Mouse (Mus musculus): ENCODE measurements at regions not wholly inside any gene's neighbourhood (a gene's known extent, or its start where the extent isn't known, plus 50 kb on each side); places are given as distances from the start of the nearest gene placed in this dataset.

DNA sequence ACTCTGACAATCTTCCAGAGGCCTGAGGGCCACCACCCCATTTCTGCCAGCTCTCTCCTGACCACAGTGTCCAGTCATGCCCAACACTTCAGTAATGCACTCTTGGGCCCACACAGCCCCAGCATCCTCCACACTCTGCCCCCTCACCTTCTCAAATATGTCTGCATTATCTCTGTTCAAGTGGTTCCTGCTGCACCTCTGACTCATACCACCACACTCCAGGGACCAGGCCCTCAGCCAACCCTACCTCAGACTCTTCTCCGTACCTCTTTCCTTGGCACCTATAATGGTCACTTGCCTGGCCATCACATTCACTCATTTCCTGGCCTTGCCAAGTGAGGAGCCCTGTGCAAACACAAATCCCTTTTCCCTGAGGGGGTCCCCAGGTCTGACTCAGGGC is 109.6 kb upstream of the Dio3 start:
- Histone ChIP-seq H3K9me3 (no peaks in the 10 kb centered on the region), H3K27ac (no peak overlapping the region), H3K36me3 (no peaks in the 10 kb centered on the region), H3K4me3 (no peak overlapping the region), H3K27me3 (ENCODE audit: insufficient read depth, poor library complexity, severe bottlenecking) (peaks cover 37% of the 10 kb centered on the region), H3K4me1 (no peaks in the 10 kb centered on the region)
- DNase-seq (ENCODE audit: low spot score) = no peak
- 88% methylated on average over 1 of the region's 1 CpGs for WGBS

- H3K4me3 ChIP-seq = no peak overlapping the region
- 81% methylated on average over 8 of the region's 8 CpGs for WGBS
- DNase-seq (ENCODE audit: low spot score) = no peak
- no peaks in the 10 kb centered on the region for H3K36me3 ChIP-seq
- H3K4me1 ChIP-seq = no peaks in the 10 kb centered on the region
- no peaks in the 10 kb centered on the region for H3K9me3 ChIP-seq
- H3K27ac ChIP-seq = no peak overlapping the region
- H3K27me3 ChIP-seq (ENCODE audit: insufficient read depth, poor library complexity, severe bottlenecking) = peaks cover 36% of the 10 kb centered on the region
Measured at GRCm38 (mm10) chr12:110170496-110170895, 108.4 kb upstream of the Dio3 start.

DNA sequence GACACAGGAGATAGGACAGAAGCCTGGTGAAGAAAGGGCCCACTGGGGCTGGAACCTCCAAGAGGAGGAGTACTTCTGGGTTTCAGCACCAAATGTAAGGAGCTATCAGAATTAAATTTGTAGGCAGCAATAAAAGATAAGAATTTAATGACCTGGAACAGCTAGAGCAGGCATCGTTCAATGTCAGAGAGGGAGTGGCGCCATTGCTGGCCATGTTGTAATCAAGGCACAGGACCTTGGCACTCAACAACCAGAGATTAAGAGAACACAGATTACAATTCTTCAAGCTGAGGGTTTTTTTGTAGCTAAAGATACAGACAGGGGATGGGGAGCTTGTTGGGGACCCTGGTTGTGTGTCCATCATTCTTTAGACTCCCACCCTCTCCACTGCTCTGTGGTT is 101.0 kb upstream of the Dio3 start:
- Histone ChIP-seq H3K9me3 (no peaks in the 10 kb centered on the region), H3K4me3 (no peak overlapping the region), H3K36me3 (no peaks in the 10 kb centered on the region), H3K27me3 (ENCODE audit: insufficient read depth, poor library complexity, severe bottlenecking) (peaks cover 13% of the 10 kb centered on the region; the same call in 1 of the 2 replicates), H3K4me1 (no peaks in the 10 kb centered on the region), H3K27ac (no peak overlapping the region)
- 95% methylated on average over 2 of the region's 2 CpGs for WGBS
- no peak for DNase-seq (ENCODE audit: low spot score)

GRCm38 (mm10) chr12:110183473-110183872 is 95.4 kb upstream of the Dio3 start:
- WGBS = 47% methylated on average over 6 of the region's 6 CpGs
- no peak overlapping the region for H3K4me3 ChIP-seq
- no peaks in the 10 kb centered on the region for H3K36me3 ChIP-seq
- H3K27me3 ChIP-seq (ENCODE audit: insufficient read depth, poor library complexity, severe bottlenecking) = peaks cover 66% of the 10 kb centered on the region
- DNase-seq (ENCODE audit: low spot score) = no peak
- peaks cover 15% of the 10 kb centered on the region for H3K4me1 ChIP-seq
- H3K27ac ChIP-seq = no peak overlapping the region
- H3K9me3 ChIP-seq = no peaks in the 10 kb centered on the region

GRCm38 (mm10) chr12:110185399-110185798 is 93.5 kb upstream of the Dio3 start:
- WGBS = 43% methylated on average over 9 of the region's 9 CpGs
- Histone ChIP-seq H3K27me3 (ENCODE audit: insufficient read depth, poor library complexity, severe bottlenecking) (peaks cover 85% of the 10 kb centered on the region), H3K4me3 (no peak overlapping the region), H3K36me3 (no peaks in the 10 kb centered on the region), H3K9me3 (no peaks in the 10 kb centered on the region), H3K27ac (no peak overlapping the region), H3K4me1 (peaks cover 26% of the 10 kb centered on the region)
- DNase-seq (ENCODE audit: low spot score) = no peak

- peaks cover 93% of the 10 kb centered on the region for H3K27me3 ChIP-seq (ENCODE audit: insufficient read depth, poor library complexity, severe bottlenecking)
- H3K9me3 ChIP-seq = no peaks in the 10 kb centered on the region
- H3K4me3 ChIP-seq = no peak overlapping the region
- no peaks in the 10 kb centered on the region for H3K36me3 ChIP-seq
- no peak overlapping the region for H3K27ac ChIP-seq
- 35% methylated on average over 3 of the region's 3 CpGs for WGBS
- H3K4me1 ChIP-seq = peaks cover 26% of the 10 kb centered on the region
- no peak for DNase-seq (ENCODE audit: low spot score)
Measured at GRCm38 (mm10) chr12:110186381-110186780, 92.5 kb upstream of the Dio3 start.

DNA sequence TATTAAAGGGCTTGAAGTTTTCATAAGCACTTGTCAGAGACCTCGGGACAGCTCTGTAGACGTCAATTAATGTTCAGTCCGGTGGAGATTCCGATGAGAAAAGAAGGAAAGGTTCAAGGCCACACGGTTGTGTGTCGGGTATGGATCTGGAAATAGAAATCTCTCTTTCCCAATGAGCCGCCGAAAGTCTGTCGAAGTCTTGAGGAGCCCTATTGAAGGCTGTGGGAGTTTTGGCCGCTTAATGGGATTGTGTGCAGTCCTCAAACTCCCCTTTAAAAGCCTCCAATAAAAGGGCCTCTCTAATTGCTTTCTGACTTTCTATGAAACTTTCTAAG is 92.0 kb upstream of the Dio3 start:
- DNase-seq (ENCODE audit: low spot score) = no peak

GRCm38 (mm10) chr12:110187246-110188135 is 91.4 kb upstream of the Dio3 start:
- H3K4me1 ChIP-seq = peaks cover 26% of the 10 kb centered on the region
- H3K27ac ChIP-seq = no peak overlapping the region
- WGBS = 2% methylated on average over 49 of the region's 49 CpGs
- H3K36me3 ChIP-seq = no peaks in the 10 kb centered on the region
- H3K9me3 ChIP-seq = no peaks in the 10 kb centered on the region
- no peak for DNase-seq (ENCODE audit: low spot score)
- H3K27me3 ChIP-seq (ENCODE audit: insufficient read depth, poor library complexity, severe bottlenecking) = peaks cover 96% of the 10 kb centered on the region
- H3K4me3 ChIP-seq = peak overlapping the region; percentile 50

More for the DNA sequence above, 92.0 kb upstream of the Dio3 start:
- H3K27me3 ChIP-seq (ENCODE audit: insufficient read depth, poor library complexity, severe bottlenecking) = peaks cover 95% of the 10 kb centered on the region
- peaks cover 26% of the 10 kb centered on the region for H3K4me1 ChIP-seq
- no peak overlapping the region for H3K4me3 ChIP-seq
- H3K9me3 ChIP-seq = no peaks in the 10 kb centered on the region
- no peak overlapping the region for H3K27ac ChIP-seq
- 16% methylated on average over 10 of the region's 10 CpGs for WGBS
- H3K36me3 ChIP-seq = no peaks in the 10 kb centered on the region

DNA sequence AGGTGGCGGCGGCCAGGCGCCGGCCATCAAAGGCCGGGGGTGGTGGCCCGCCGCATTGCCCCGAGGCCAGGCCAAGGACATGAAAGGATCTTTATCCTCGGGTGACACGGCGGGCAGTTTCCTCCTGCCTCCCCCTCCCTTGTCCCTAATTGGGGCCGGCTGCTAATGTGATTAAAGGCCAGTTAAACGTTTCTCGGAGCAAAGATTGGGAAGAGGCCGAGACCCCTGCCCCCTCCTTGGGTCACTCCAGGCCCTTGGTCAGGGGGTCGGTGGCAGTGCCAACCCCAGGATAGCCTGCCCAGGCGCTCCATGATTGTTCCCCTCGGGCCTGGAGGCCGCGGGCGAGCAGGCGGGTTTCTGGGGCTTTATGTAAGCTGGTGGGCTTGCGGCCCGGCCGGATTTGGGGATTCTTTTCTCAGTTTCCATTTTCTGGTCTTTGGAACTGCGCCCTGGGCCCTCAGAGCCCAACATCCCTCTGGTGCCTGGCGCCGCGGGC is 90.7 kb upstream of the Dio3 start:
- H3K9me3 ChIP-seq = no peaks in the 10 kb centered on the region
- no peaks in the 10 kb centered on the region for H3K36me3 ChIP-seq
- H3K27ac ChIP-seq = no peak overlapping the region
- DNase-seq (ENCODE audit: low spot score) = no peak
- H3K4me1 ChIP-seq = peaks cover 26% of the 10 kb centered on the region
- H3K4me3 ChIP-seq = peak overlapping the region; percentile 50
- H3K27me3 ChIP-seq (ENCODE audit: insufficient read depth, poor library complexity, severe bottlenecking) = peaks cover 97% of the 10 kb centered on the region
- 1% methylated on average over 29 of the region's 29 CpGs for whole genome bisulfite sequencing

GRCm38 (mm10) chr12:110188641-110189328 is 90.1 kb upstream of the Dio3 start:
- H3K4me1 ChIP-seq = peaks cover 26% of the 10 kb centered on the region
- peaks cover 96% of the 10 kb centered on the region for H3K27me3 ChIP-seq (ENCODE audit: insufficient read depth, poor library complexity, severe bottlenecking)
- no peaks in the 10 kb centered on the region for H3K9me3 ChIP-seq
- H3K36me3 ChIP-seq = no peaks in the 10 kb centered on the region
- H3K4me3 ChIP-seq = peak overlapping the region; percentile 50
- H3K27ac ChIP-seq = no peak overlapping the region
- under 1% methylated on average over 39 of the region's 39 CpGs for WGBS
- no peak for DNase-seq (ENCODE audit: low spot score)

DNA sequence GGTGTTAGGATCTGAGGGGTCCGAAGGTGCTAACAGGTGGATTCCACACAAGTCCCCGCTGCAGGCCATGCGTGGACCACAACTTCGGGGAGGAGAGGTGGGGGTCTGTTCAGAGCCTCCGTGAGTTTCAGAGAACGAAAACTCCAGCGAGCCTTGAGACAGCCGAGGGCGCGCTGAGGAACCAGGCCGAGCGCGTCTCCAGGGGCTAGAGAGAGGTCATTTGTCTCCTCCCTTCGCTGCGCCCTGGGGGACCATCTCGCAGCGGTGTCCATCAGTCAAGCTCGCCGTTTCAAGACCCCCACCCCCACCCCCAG is 89.6 kb upstream of the Dio3 start:
- H3K4me3 ChIP-seq = peak overlapping the region; percentile 50
- H3K27ac ChIP-seq = no peak overlapping the region
- H3K4me1 ChIP-seq = peaks cover 26% of the 10 kb centered on the region
- H3K36me3 ChIP-seq = no peaks in the 10 kb centered on the region
- WGBS = under 1% methylated on average over 19 of the region's 19 CpGs
- H3K9me3 ChIP-seq = no peaks in the 10 kb centered on the region
- H3K27me3 ChIP-seq (ENCODE audit: insufficient read depth, poor library complexity, severe bottlenecking) = peaks cover 98% of the 10 kb centered on the region
- no peak for DNase-seq (ENCODE audit: low spot score)

- Histone ChIP-seq H3K27ac (no peak overlapping the region), H3K4me3 (no peak overlapping the region), H3K27me3 (ENCODE audit: insufficient read depth, poor library complexity, severe bottlenecking) (peaks cover 97% of the 10 kb centered on the region), H3K9me3 (no peaks in the 10 kb centered on the region), H3K36me3 (no peaks in the 10 kb centered on the region), H3K4me1 (peaks cover 24% of the 10 kb centered on the region)
- 76% methylated on average over 8 of the region's 8 CpGs for WGBS
- no peak for DNase-seq (ENCODE audit: low spot score)
Measured at GRCm38 (mm10) chr12:110192186-110192585, 86.7 kb upstream of the Dio3 start.

DNA sequence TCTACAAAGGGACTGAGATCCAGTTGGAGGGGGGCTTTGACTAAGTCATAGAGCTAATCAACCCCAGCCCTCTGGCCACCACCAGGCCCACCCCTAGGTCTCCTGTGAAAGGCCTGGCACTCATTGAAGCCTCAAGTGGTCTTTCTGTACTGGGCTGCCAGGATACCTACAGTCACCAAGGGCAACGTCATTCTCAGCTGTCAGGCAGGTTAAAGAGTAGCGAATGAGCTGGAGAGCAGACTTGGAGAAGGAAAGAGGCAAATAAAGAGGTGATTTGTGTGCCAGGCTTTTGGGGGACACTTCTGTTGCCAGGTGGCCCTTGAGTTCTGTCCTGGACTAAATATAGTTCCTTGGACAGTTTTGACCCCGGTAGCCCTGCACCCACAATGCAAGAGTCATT is 81.5 kb upstream of the Dio3 start:
- DNase-seq (ENCODE audit: low spot score) = no peak
- Histone ChIP-seq H3K36me3 (no peaks in the 10 kb centered on the region), H3K27ac (no peak overlapping the region), H3K27me3 (ENCODE audit: insufficient read depth, poor library complexity, severe bottlenecking) (peaks cover 60% of the 10 kb centered on the region), H3K9me3 (no peaks in the 10 kb centered on the region), H3K4me3 (no peak overlapping the region), H3K4me1 (no peaks in the 10 kb centered on the region)
- 82% methylated on average over 3 of the region's 3 CpGs for WGBS

Measured in heart, embryonic 10.5 days (tissue).